Mouse (Mus musculus): ENCODE measurements at regions not wholly inside any gene's neighbourhood (a gene's known extent, or its start where the extent isn't known, plus 50 kb on each side); places are given as distances from the start of the nearest gene placed in this dataset.

GRCm38 (mm10) chr14:76616367-76616683 is 59.6 kb upstream of the Serp2 start:
- H3K36me3 ChIP-seq (ENCODE audit: control insufficient read depth, insufficient read depth) = no peaks in the 10 kb centered on the region
- no peak overlapping the region for H3K9ac ChIP-seq (ENCODE audit: low read depth, low read length)
- peaks cover 3% of the 10 kb centered on the region for H3K4me1 ChIP-seq (ENCODE audit: control insufficient read depth, low read depth, low read length)
- H3K4me3 ChIP-seq (ENCODE audit: low read depth, low read length) = no peak overlapping the region
- no peak overlapping the region for H3K4me2 ChIP-seq (ENCODE audit: low read depth, low read length)
- ATAC-seq (ENCODE audit: low read depth) = no peak
- WGBS (ENCODE audit: insufficient replicate concordance) = 51% methylated on average over 3 of the region's 3 CpGs
- no peaks in the 10 kb centered on the region for H3K27me3 ChIP-seq (ENCODE audit: control insufficient read depth, insufficient read depth, low read depth, low read length)
- no peaks in the 10 kb centered on the region for H3K9me3 ChIP-seq (replicated peaks; ENCODE audit: control insufficient read depth, low read length)
- H3K27ac ChIP-seq (ENCODE audit: low read length) = no peak overlapping the region

GRCm38 (mm10) chr14:76615603-76616366 is 59.1 kb upstream of the Serp2 start:
- Histone ChIP-seq H3K4me3 (ENCODE audit: low read depth, low read length) (no peak overlapping the region), H3K27me3 (ENCODE audit: control insufficient read depth, insufficient read depth, low read depth, low read length) (no peaks in the 10 kb centered on the region), H3K4me1 (ENCODE audit: control insufficient read depth, low read depth, low read length) (peaks cover 3% of the 10 kb centered on the region), H3K4me2 (ENCODE audit: low read depth, low read length) (no peak overlapping the region), H3K9me3 (replicated peaks; ENCODE audit: control insufficient read depth, low read length) (no peaks in the 10 kb centered on the region), H3K9ac (ENCODE audit: low read depth, low read length) (no peak overlapping the region), H3K36me3 (ENCODE audit: control insufficient read depth, insufficient read depth) (no peaks in the 10 kb centered on the region), H3K27ac (ENCODE audit: low read length) (no peak overlapping the region)
- ATAC-seq (ENCODE audit: low read depth) = no peak
- 39% methylated on average over 8 of the region's 8 CpGs for WGBS (ENCODE audit: insufficient replicate concordance)

GRCm38 (mm10) chr14:76615182-76615581 is 58.5 kb upstream of the Serp2 start:
- no peak overlapping the region for H3K4me2 ChIP-seq (ENCODE audit: low read depth, low read length)
- no peak overlapping the region for H3K9ac ChIP-seq (ENCODE audit: low read depth, low read length)
- no peak overlapping the region for H3K4me3 ChIP-seq (ENCODE audit: low read depth, low read length)
- H3K27ac ChIP-seq (ENCODE audit: low read length) = no peak overlapping the region
- no peaks in the 10 kb centered on the region for H3K9me3 ChIP-seq (replicated peaks; ENCODE audit: control insufficient read depth, low read length)
- ATAC-seq (ENCODE audit: low read depth) = peak; percentile 61
- WGBS (ENCODE audit: insufficient replicate concordance) = 48% methylated on average over 11 of the region's 11 CpGs
- H3K27me3 ChIP-seq (ENCODE audit: control insufficient read depth, insufficient read depth, low read depth, low read length) = no peaks in the 10 kb centered on the region
- H3K36me3 ChIP-seq (ENCODE audit: control insufficient read depth, insufficient read depth) = no peaks in the 10 kb centered on the region
- H3K4me1 ChIP-seq (ENCODE audit: control insufficient read depth, low read depth, low read length) = peaks cover 3% of the 10 kb centered on the region

GRCm38 (mm10) chr14:76614682-76615081 is 58.0 kb upstream of the Serp2 start:
- Histone ChIP-seq H3K27me3 (ENCODE audit: control insufficient read depth, insufficient read depth, low read depth, low read length) (no peaks in the 10 kb centered on the region), H3K4me2 (ENCODE audit: low read depth, low read length) (no peak overlapping the region), H3K9ac (ENCODE audit: low read depth, low read length) (no peak overlapping the region), H3K36me3 (ENCODE audit: control insufficient read depth, insufficient read depth) (no peaks in the 10 kb centered on the region), H3K27ac (ENCODE audit: low read length) (no peak overlapping the region), H3K9me3 (replicated peaks; ENCODE audit: control insufficient read depth, low read length) (no peaks in the 10 kb centered on the region), H3K4me1 (ENCODE audit: control insufficient read depth, low read depth, low read length) (peaks cover 3% of the 10 kb centered on the region), H3K4me3 (ENCODE audit: low read depth, low read length) (no peak overlapping the region)
- 58% methylated on average over 5 of the region's 5 CpGs for WGBS (ENCODE audit: insufficient replicate concordance)
- ATAC-seq (ENCODE audit: low read depth) = no peak

GRCm38 (mm10) chr14:76613604-76614003 is 56.9 kb upstream of the Serp2 start:
- Histone ChIP-seq H3K27me3 (ENCODE audit: control insufficient read depth, insufficient read depth, low read depth, low read length) (no peaks in the 10 kb centered on the region), H3K4me3 (ENCODE audit: low read depth, low read length) (no peak overlapping the region), H3K36me3 (ENCODE audit: control insufficient read depth, insufficient read depth) (no peaks in the 10 kb centered on the region), H3K9ac (ENCODE audit: low read depth, low read length) (no peak overlapping the region), H3K9me3 (replicated peaks; ENCODE audit: control insufficient read depth, low read length) (no peaks in the 10 kb centered on the region), H3K4me1 (ENCODE audit: control insufficient read depth, low read depth, low read length) (peaks cover 3% of the 10 kb centered on the region), H3K27ac (ENCODE audit: low read length) (no peak overlapping the region), H3K4me2 (ENCODE audit: low read depth, low read length) (no peak overlapping the region)
- no peak for ATAC-seq (ENCODE audit: low read depth)
- 65% methylated on average over 6 of the region's 6 CpGs for WGBS (ENCODE audit: insufficient replicate concordance)

- Histone ChIP-seq H3K9ac (ENCODE audit: low read depth, low read length) (no peak overlapping the region), H3K27ac (ENCODE audit: low read length) (no peak overlapping the region), H3K4me1 (ENCODE audit: control insufficient read depth, low read depth, low read length) (peaks cover 3% of the 10 kb centered on the region; the same call in 1 of the 2 replicates), H3K27me3 (ENCODE audit: control insufficient read depth, insufficient read depth, low read depth, low read length) (no peaks in the 10 kb centered on the region), H3K9me3 (replicated peaks; ENCODE audit: control insufficient read depth, low read length) (no peaks in the 10 kb centered on the region), H3K4me2 (ENCODE audit: low read depth, low read length) (no peak overlapping the region), H3K36me3 (ENCODE audit: control insufficient read depth, insufficient read depth) (no peaks in the 10 kb centered on the region), H3K4me3 (ENCODE audit: low read depth, low read length) (no peak overlapping the region)
- no peak for ATAC-seq (ENCODE audit: low read depth)
- 27% methylated on average over 11 of the region's 11 CpGs for WGBS (ENCODE audit: insufficient replicate concordance)
Measured at GRCm38 (mm10) chr14:76610429-76611378, 54.0 kb upstream of the Serp2 start.

Data from liver, embryonic 16.5 days (tissue).